Mouse (Mus musculus) MEL (cell line): ENCODE data around the gene Slc39a11. TPM values are rescaled to one million over a fixed set of nuclear protein-coding genes. Genes with fewer than 3 reads are reported as not detected.

Source experiments
- DNase-seq: peaks from one replicate; pipeline ENCODE4 v3.0.0; 2011; ENCODE audit warnings: low read depth, low spot score
- H3K27ac ChIP-seq: 2 replicates; pipeline ENCODE4 v1.5.1; 2012; ENCODE audit warnings: low read depth, mild to moderate bottlenecking, control low read depth, low read length, moderate library complexity; ENCODE audit not compliant: control insufficient read depth
- H3K27me3 ChIP-seq, 2 experiments: fragments of 150-350 bp in 1 of 2; sonication (generic) in 1 of 2; 2 replicates each; pipeline ENCODE4 v1.6.1; 2012; ENCODE audit warnings: low read length in 2 of 2, mild to moderate bottlenecking in 2 of 2, improper control_type of control experiment in 1 of 2, moderate library complexity in 1 of 2; ENCODE audit not compliant: insufficient read depth in 2 of 2, control insufficient read depth in 1 of 2
- H3K36me3 ChIP-seq, 2 experiments: 2 replicates each; pipeline ENCODE4 v1.6.1; 2012 to 2014; ENCODE audit warnings: low read length in 2 of 2, improper control_type of control experiment in 1 of 2, inconsistent platforms in 1 of 2, mild to moderate bottlenecking in 1 of 2; ENCODE audit not compliant: insufficient read depth in 2 of 2, control insufficient read depth in 1 of 2
- H3K4me1 ChIP-seq, 2 experiments: fragments of 150-350 bp in 1 of 2; sonication (generic) in 1 of 2; 2 replicates each; pipeline ENCODE4 v1.6.1; 2012; ENCODE audit warnings: low read length in 2 of 2, improper control_type of control experiment in 1 of 2, mild to moderate bottlenecking in 1 of 2; ENCODE audit not compliant: insufficient read depth in 2 of 2, control insufficient read depth in 1 of 2
- H3K4me3 ChIP-seq, 2 experiments: fragments of 150-350 bp in 1 of 2; sonication (generic) in 1 of 2; 2 replicates each; pipeline ENCODE4 v1.5.1; 2012; ENCODE audit warnings: low read depth in 2 of 2, low read length in 2 of 2, mild to moderate bottlenecking in 2 of 2, moderate library complexity in 2 of 2, control low read depth in 1 of 2, improper control_type of control experiment in 1 of 2; ENCODE audit not compliant: control insufficient read depth in 1 of 2, insufficient read depth in 1 of 2
- H3K79me2 ChIP-seq: 2 replicates; pipeline ENCODE4 v1.6.1; 2012; ENCODE audit warnings: mild to moderate bottlenecking, low read length, moderate library complexity; ENCODE audit not compliant: control insufficient read depth, poor library complexity, insufficient read depth
- H3K9ac ChIP-seq: 2 replicates; pipeline ENCODE4 v1.6.1; 2012; ENCODE audit warnings: low read depth, mild to moderate bottlenecking, control low read depth, low read length, moderate library complexity; ENCODE audit not compliant: control insufficient read depth, poor library complexity, severe bottlenecking
- H3K9me3 ChIP-seq: fragments of 150-350 bp; sonication (generic); replicated peaks from 2 replicates; pipeline ENCODE4 v1.6.1; 2012; ENCODE audit warnings: mild to moderate bottlenecking, low read length, improper control_type of control experiment, moderate library complexity; ENCODE audit not compliant: insufficient read depth
- BHLHE40 ChIP-seq: IDR thresholded peaks from 2 replicates; pipeline ENCODE4 v1.6.1; 2012; ENCODE audit warnings: low read depth, mild to moderate bottlenecking, inconsistent platforms, low read length, improper control_type of control experiment, borderline replicate concordance
- CHD1 ChIP-seq: IDR thresholded peaks from 2 replicates; pipeline ENCODE4 v1.6.1; 2012; ENCODE audit warnings: low read depth, mild to moderate bottlenecking, inconsistent platforms, low read length, improper control_type of control experiment
- EP300 ChIP-seq, 2 experiments: IDR thresholded peaks; 2 replicates each; pipeline ENCODE4 v1.6.1; 2011; ENCODE audit warnings: improper control_type of control experiment in 2 of 2, low read length in 2 of 2, low read depth in 1 of 2, mild to moderate bottlenecking in 1 of 2
- ETS1 ChIP-seq: IDR thresholded peaks from 2 replicates; pipeline ENCODE4 v1.6.1; 2012; ENCODE audit warnings: low read depth, mild to moderate bottlenecking, inconsistent platforms, low read length, improper control_type of control experiment, moderate library complexity
- GABPA ChIP-seq: IDR thresholded peaks from 2 replicates; pipeline ENCODE4 v1.6.1; 2012; ENCODE audit warnings: low read depth, mild to moderate bottlenecking, inconsistent platforms, low read length, improper control_type of control experiment, moderate library complexity
- GATA1 ChIP-seq: IDR thresholded peaks from 2 replicates; pipeline ENCODE4 v1.6.1; 2011; ENCODE audit warnings: low read depth, low read length, improper control_type of control experiment
- HCFC1 ChIP-seq: IDR thresholded peaks from 2 replicates; pipeline ENCODE4 v1.6.1; 2012; ENCODE audit warnings: low read depth, mild to moderate bottlenecking, inconsistent platforms, low read length, improper control_type of control experiment, moderate library complexity
- JUND ChIP-seq: IDR thresholded peaks from 2 replicates; pipeline ENCODE4 v1.6.1; 2011; ENCODE audit warnings: low read depth, mild to moderate bottlenecking, improper control_type of control experiment, low read length
- KAT2A ChIP-seq: conservative IDR thresholded peaks from 2 replicates; pipeline ENCODE4 v1.6.1; 2012; ENCODE audit warnings: low read depth, low read length, improper control_type of control experiment, inconsistent platforms
- MAX ChIP-seq: IDR thresholded peaks from 2 replicates; pipeline ENCODE4 v1.6.1; 2011; ENCODE audit warnings: low read length, improper control_type of control experiment
- MXI1 ChIP-seq: IDR thresholded peaks from 2 replicates; pipeline ENCODE4 v1.6.1; 2011; ENCODE audit warnings: mild to moderate bottlenecking, low read depth, low read length, improper control_type of control experiment
- MYC ChIP-seq: IDR thresholded peaks from 2 replicates; pipeline ENCODE4 v1.6.1; 2011; ENCODE audit warnings: low read depth, mild to moderate bottlenecking, low read length, improper control_type of control experiment, moderate library complexity
- NRF1 ChIP-seq: IDR thresholded peaks from 2 replicates; pipeline ENCODE4 v1.6.1; 2014; ENCODE audit warnings: low read depth, mild to moderate bottlenecking, inconsistent platforms, low read length, improper control_type of control experiment, moderate library complexity; ENCODE audit not compliant: poor library complexity, insufficient read depth, severe bottlenecking
- POLR2A ChIP-seq, 2 experiments: IDR thresholded peaks; 2 replicates each; pipeline ENCODE4 v1.6.1; 2011 to 2012; ENCODE audit warnings: low read length in 2 of 2, mild to moderate bottlenecking in 2 of 2, control low read depth in 1 of 2, improper control_type of control experiment in 1 of 2, low read depth in 1 of 2, moderate library complexity in 1 of 2; ENCODE audit not compliant: control insufficient read depth in 1 of 2, insufficient read depth in 1 of 2, poor library complexity in 1 of 2
- POLR2AphosphoS5 ChIP-seq: IDR thresholded peaks from 2 replicates; pipeline ENCODE4 v1.6.1; 2012; ENCODE audit warnings: low read depth, borderline replicate concordance, mild to moderate bottlenecking, inconsistent platforms, low read length, moderate library complexity, mixed read lengths
- RCOR1 ChIP-seq: IDR thresholded peaks from 2 replicates; pipeline ENCODE4 v1.6.1; 2012; ENCODE audit warnings: low read depth, mild to moderate bottlenecking, inconsistent platforms, low read length, improper control_type of control experiment
- SMC3 ChIP-seq: IDR thresholded peaks from 2 replicates; pipeline ENCODE4 v1.6.1; 2011; ENCODE audit warnings: low read depth, low read length, improper control_type of control experiment
- TBP ChIP-seq: IDR thresholded peaks from 2 replicates; pipeline ENCODE4 v1.8.0; 2011; ENCODE audit warnings: low read depth, low read length, improper control_type of control experiment
- USF1 ChIP-seq: IDR thresholded peaks from 2 replicates; pipeline ENCODE4 v1.6.1; 2014; ENCODE audit warnings: low read depth, mild to moderate bottlenecking, inconsistent platforms, low read length, improper control_type of control experiment, moderate library complexity
- polyA plus RNA-seq, 2 experiments: library from polyadenylated mRNA; stranded (reverse) in 1 of 2; unstranded in 1 of 2; fragments of >175 nt in 1 of 2; fragments of >200 nt in 1 of 2; gene quantifications; 2 replicates each; pipeline versions ENCODE4 v1.2.1 to v1.2.4; 2012; ENCODE audit warnings: low replicate concordance in 2 of 2, low read depth in 1 of 2; ENCODE audit not compliant: insufficient read length in 2 of 2, insufficient read depth in 1 of 2, missing spikeins in 1 of 2
- total RNA-seq: library from RNA; depleted of rRNA; stranded (reverse); fragments of 300-350 nt; gene quantifications from 2 replicates; pipeline ENCODE4 v1.2.3, GENCODE M21; 2012

The Slc39a11 gene
- total and polyA plus RNA-seq, 3 experiments = 34.2 to 45.6 TPM; not detected in 1

- H3K36me3 ChIP-seq = no peaks in the 10 kb centered on the region
- no peak for TF ChIP-seq MYC
- no peak for TF ChIP-seq SMC3
- TF ChIP-seq USF1 = 0 out of 2 replicates have a peak, but pooled peaks have one; percentile 42
- no peaks in the 10 kb centered on the region for H3K27me3 ChIP-seq
- no peak for DNase-seq
- no peak overlapping the region for H3K27ac ChIP-seq
- peaks cover 0 to 6% of the 10 kb centered on the region in 2 experiments; a peak in 2 of 4 replicates for H3K4me1 ChIP-seq
- H3K9me3 ChIP-seq = no peaks in the 10 kb centered on the region
- no peak overlapping the region for H3K4me3 ChIP-seq
- H3K79me2 ChIP-seq = no peaks in the 10 kb centered on the region
- no peak overlapping the region for H3K9ac ChIP-seq
These were observed 145.3 kb downstream of the Slc39a11 start for GRCm38 (mm10) chr11:113504459-113505062.

GRCm38 (mm10) chr11:113502968-113503367 is 146.9 kb downstream of the Slc39a11 start:
- Histone ChIP-seq H3K4me1 (peaks cover 0 to 6% of the 10 kb centered on the region in 2 experiments; a peak in 2 of 4 replicates), H3K4me3 (no peak overlapping the region), H3K9ac (no peak overlapping the region), H3K27me3 (no peaks in the 10 kb centered on the region), H3K36me3 (no peaks in the 10 kb centered on the region), H3K27ac (no peak overlapping the region), H3K9me3 (no peaks in the 10 kb centered on the region), H3K79me2 (no peaks in the 10 kb centered on the region)
- TF ChIP-seq NRF1 = no peak
- no peak for TF ChIP-seq POLR2A (IDR thresholded peaks at IDR 0.05; ENCODE audit: control insufficient read depth in 1 of 2, insufficient read depth in 1 of 2, low read depth in 1 of 2, low read length in 2 of 2, poor library complexity in 1 of 2)
- no peak for TF ChIP-seq ETS1
- no peak for TF ChIP-seq HCFC1
- TF ChIP-seq CHD1 = no peak
- no peak for TF ChIP-seq POLR2AphosphoS5
- TF ChIP-seq GATA1 = no peak
- no peak for TF ChIP-seq MXI1
- no peak for TF ChIP-seq KAT2A
- no peak for TF ChIP-seq RCOR1
- TF ChIP-seq BHLHE40 = no peak
- no peak for TF ChIP-seq GABPA
- TF ChIP-seq JUND = no peak
- TF ChIP-seq MAX = no peak
- TF ChIP-seq TBP = no peak
- TF ChIP-seq EP300 (IDR thresholded peaks at IDR 0.05; ENCODE audit: low read depth in 1 of 2, low read length in 2 of 2) = no peak
- no peak for DNase-seq
